Mouse (Mus musculus): ENCODE data around the gene Igf2r. TPM values are rescaled to one million over a fixed set of nuclear protein-coding genes. Genes with fewer than 3 reads are reported as not detected.

Igf2r gene
- total RNA-seq, 2 experiments from 2014 or later = 76.5 to 97.4 TPM

GRCm38 (mm10) chr17:12782861-12783847 lies 13.7 kb upstream of the Igf2r start:
- DNase-seq = peak in 1 of 2 experiments; percentile 32

GRCm38 (mm10) chr17:12781101-12781500 lies 11.6 kb upstream of the Igf2r start:
- no peak for DNase-seq

GRCm38 (mm10) chr17:12780125-12780524 lies 10.7 kb upstream of the Igf2r start:
- DNase-seq = no peak

- DNase-seq = no peak
These were observed 10.0 kb upstream of the Igf2r start for GRCm38 (mm10) chr17:12779442-12779841.

- DNase-seq = no peak
These were observed 4.5 kb upstream of the Igf2r start for GRCm38 (mm10) chr17:12773956-12774355.

GRCm38 (mm10) chr17:12770500-12770899 lies 1.0 kb upstream of the Igf2r start:
- DNase-seq = no peak

GRCm38 (mm10) chr17:12768415-12769379 lies 767 bp downstream of the Igf2r start:
- peak in 1 of 2 experiments; percentile 28 for DNase-seq

- peak in 1 of 2 experiments; percentile 45 for DNase-seq
These were observed 2.1 kb downstream of the Igf2r start for GRCm38 (mm10) chr17:12767294-12767852.

GRCm38 (mm10) chr17:12763412-12763811 lies 6.1 kb downstream of the Igf2r start:
- no peak for DNase-seq

GRCm38 (mm10) chr17:12760355-12761146 lies 8.9 kb downstream of the Igf2r start:
- no peak for DNase-seq

- DNase-seq = peak; percentile 49 to 63
These were observed 9.8 kb downstream of the Igf2r start for GRCm38 (mm10) chr17:12759646-12760074.

GRCm38 (mm10) chr17:12758701-12759455 lies 10.6 kb downstream of the Igf2r start:
- no peak for DNase-seq

GRCm38 (mm10) chr17:12757990-12758389 lies 11.5 kb downstream of the Igf2r start:
- peak; percentile 82 to 83 for DNase-seq

GRCm38 (mm10) chr17:12757161-12757560 lies 12.3 kb downstream of the Igf2r start:
- DNase-seq = no peak

GRCm38 (mm10) chr17:12755951-12756350 lies 13.5 kb downstream of the Igf2r start:
- no peak for DNase-seq

- DNase-seq = no peak
These were observed 14.3 kb downstream of the Igf2r start for GRCm38 (mm10) chr17:12755146-12755545.

- peak in 1 of 2 experiments; percentile 28 for DNase-seq
These were observed 15.0 kb downstream of the Igf2r start for GRCm38 (mm10) chr17:12754243-12755007.

- no peak for DNase-seq
These were observed 16.4 kb downstream of the Igf2r start for GRCm38 (mm10) chr17:12753050-12753449.

GRCm38 (mm10) chr17:12751641-12752040 lies 17.8 kb downstream of the Igf2r start:
- DNase-seq = no peak

GRCm38 (mm10) chr17:12751218-12751617 lies 18.2 kb downstream of the Igf2r start:
- peak in 1 of 2 experiments; percentile 49 for DNase-seq
